23 mouse cellular contexts compared by ENCODE assay signal in genomic region chr5:111914296-111914695, GRCm38 (mm10).
DNase-seq lines count a peak whose midpoint lies in the region; ATAC-seq lines count a peak whose summit lies in the region.
"Had no signal": no experiment of that assay in that cellular context is flagged by ENCODE, and none has a peak within 500 bp of the region (broad histone marks: within the 10 kb centered on the region; RNA-seq: fewer than 3 reads in every experiment).

No protein-coding gene starts in this region.

- peak; percentile 55 for DNase-seq in forebrain, embryonic 14.5 days (ENCODE audit: low spot score)
- no peak for DNase-seq in forebrain, embryonic 11.5 days (ENCODE audit: low spot score)
- DNase-seq in retina, postnatal 1 day = peak; percentile 70
- no peak for DNase-seq in retina, embryonic 14.5 days (ENCODE audit: low spot score)
- DNase-seq in frontal cortex, postnatal 14 days (ENCODE audit: low spot score in 2 of 2) = no peak
- DNase-seq: adrenal gland, adult 2 months; adrenal gland, postnatal 14 days; cerebellum, adult 11-12 months; cerebellum, adult 8-10 months; cerebellum, postnatal 10 days; gastrocnemius, postnatal 10 days; gastrocnemius, postnatal 36 days; heart, adult 2 months; heart, postnatal 14 days; heart, postnatal 4 days had no signal

- WGBS in forebrain, embryonic 14.5 days = 38% methylated on average over 3 of the region's 3 CpGs
- WGBS in forebrain, embryonic 11.5 days = 50% methylated on average over 3 of the region's 3 CpGs
- WGBS in forebrain, embryonic 16.5 days = 33% methylated on average over 3 of the region's 3 CpGs

- H3K4me1 ChIP-seq in forebrain, embryonic 14.5 days (ENCODE audit: control insufficient read depth, insufficient read depth, low read length) = peaks cover 50% of the 10 kb centered on the region
- H3K4me1 ChIP-seq in forebrain, embryonic 11.5 days (replicated peaks; ENCODE audit: control insufficient read depth, insufficient read depth, low read length) = peaks cover 9% of the 10 kb centered on the region
- peaks cover 63% of the 10 kb centered on the region for H3K4me1 ChIP-seq in forebrain, embryonic 16.5 days (replicated peaks; ENCODE audit: control insufficient read depth, insufficient read depth, low read length)
- H3K4me1 ChIP-seq: heart, embryonic 10.5 days; heart, embryonic 13.5 days had no signal

- no peaks in the 10 kb centered on the region for H3K27me3 ChIP-seq in forebrain, embryonic 14.5 days (replicated peaks; ENCODE audit: control insufficient read depth, insufficient read depth, low read length)
- H3K27me3 ChIP-seq in forebrain, embryonic 11.5 days (ENCODE audit: control insufficient read depth, insufficient read depth, low read length) = peaks cover 2% of the 10 kb centered on the region; the same call in 1 of the 2 replicates
- H3K27me3 ChIP-seq in forebrain, embryonic 16.5 days (replicated peaks; ENCODE audit: control insufficient read depth, insufficient read depth, low read length) = no peaks in the 10 kb centered on the region

- H3K4me2 ChIP-seq in forebrain, embryonic 14.5 days (ENCODE audit: low read length) = no peak overlapping the region
- no peak overlapping the region for H3K4me2 ChIP-seq in forebrain, embryonic 11.5 days (ENCODE audit: low read depth, low read length, severe bottlenecking)
- no peak overlapping the region for H3K4me2 ChIP-seq in forebrain, embryonic 16.5 days (ENCODE audit: low read length)
- H3K4me2 ChIP-seq: heart, embryonic 13.5 days; hindbrain, embryonic 14.5 days had no signal

- H3K9me3 ChIP-seq in forebrain, embryonic 14.5 days (replicated peaks; ENCODE audit: control insufficient read depth, low read length) = no peaks in the 10 kb centered on the region
- H3K9me3 ChIP-seq in forebrain, embryonic 11.5 days (ENCODE audit: control insufficient read depth, low read length) = no peaks in the 10 kb centered on the region
- no peaks in the 10 kb centered on the region for H3K9me3 ChIP-seq in forebrain, embryonic 16.5 days (ENCODE audit: control insufficient read depth, low read length)

- H3K4me3 ChIP-seq in forebrain, embryonic 14.5 days (ENCODE audit: low read depth, low read length) = no peak overlapping the region
- no peak overlapping the region for H3K4me3 ChIP-seq in forebrain, embryonic 11.5 days (ENCODE audit: low read depth, low read length)
- H3K4me3 ChIP-seq in forebrain, embryonic 16.5 days (replicated peaks; ENCODE audit: low read length) = no peak overlapping the region
- H3K4me3 ChIP-seq: heart, adult 2 months; heart, embryonic 10.5 days; heart, embryonic 13.5 days had no signal

- H3K36me3 ChIP-seq in forebrain, embryonic 14.5 days (ENCODE audit: control insufficient read depth, insufficient read depth, low read length) = no peaks in the 10 kb centered on the region
- H3K36me3 ChIP-seq in forebrain, embryonic 11.5 days (ENCODE audit: control insufficient read depth, insufficient read depth, low read length) = no peaks in the 10 kb centered on the region
- H3K36me3 ChIP-seq in forebrain, embryonic 16.5 days (ENCODE audit: control insufficient read depth, insufficient read depth) = no peaks in the 10 kb centered on the region
- H3K36me3 ChIP-seq: heart, embryonic 10.5 days; heart, embryonic 13.5 days had no signal

- no peak overlapping the region for H3K9ac ChIP-seq in forebrain, embryonic 14.5 days (ENCODE audit: low read length)
- H3K9ac ChIP-seq in forebrain, embryonic 11.5 days (ENCODE audit: low read length) = no peak overlapping the region
- H3K9ac ChIP-seq in forebrain, embryonic 16.5 days (replicated peaks; ENCODE audit: low read depth, low read length) = no peak overlapping the region
- H3K9ac ChIP-seq: heart, embryonic 13.5 days had no signal

- H3K27ac ChIP-seq in forebrain, embryonic 14.5 days (ENCODE audit: low read depth, low read length) = peak overlapping the region; percentile 87; the same call in 1 of the 2 replicates
- H3K27ac ChIP-seq in forebrain, embryonic 11.5 days (ENCODE audit: low read depth, low read length) = no peak overlapping the region
- peak overlapping the region; percentile 80 for H3K27ac ChIP-seq in forebrain, embryonic 16.5 days (ENCODE audit: low read length)
- H3K27ac ChIP-seq: heart, adult 2 months; heart, embryonic 10.5 days; heart, embryonic 13.5 days; hindbrain, postnatal 0 days had no signal

- ATAC-seq in forebrain, embryonic 14.5 days = no peak
- ATAC-seq in forebrain, embryonic 11.5 days (replicated peaks; ENCODE audit: low FRiP score) = no peak
- ATAC-seq in forebrain, embryonic 16.5 days = no peak
- ATAC-seq: CD4-positive, CD25-positive, alpha-beta regulatory T cell, adult 4 months; hindbrain, postnatal 0 days; inflammation-experienced regulatory T-cells, adult 6 months; intestine, embryonic 16.5 days had no signal

Comparison
In these comparisons a context has a peak if more than half of its experiments do, and no peak if none do; other contexts are left out.
1. DNase-seq: peak in forebrain, embryonic 14.5 days (single experiment) and retina, postnatal 1 day (single experiment); none in forebrain, embryonic 11.5 days (single experiment), retina, embryonic 14.5 days (single experiment) and frontal cortex, postnatal 14 days (0 of 2).